Mouse (Mus musculus) MEL (cell line): ENCODE measurements around the gene Nrxn3.

Source experiments
- BHLHE40 ChIP-seq: IDR thresholded peaks from 2 replicates; pipeline ENCODE4 v1.6.1; 2012; ENCODE audit warnings: low read depth, mild to moderate bottlenecking, inconsistent platforms, low read length, improper control_type of control experiment, borderline replicate concordance
- CTCF ChIP-seq, 3 experiments: IDR thresholded peaks in 2 of 3; conservative IDR thresholded peaks in 1 of 3; 2 replicates each; pipeline ENCODE4 v1.5.1; 2011 to 2012; ENCODE audit warnings: low read length in 3 of 3, low read depth in 2 of 3, mild to moderate bottlenecking in 2 of 3, improper control_type of control experiment in 1 of 3, inconsistent platforms in 1 of 3, mixed read lengths in 1 of 3, moderate library complexity in 1 of 3; ENCODE audit not compliant: control insufficient read depth in 1 of 3, insufficient read depth in 1 of 3, poor library complexity in 1 of 3, severe bottlenecking in 1 of 3
- EP300 ChIP-seq, 2 experiments: IDR thresholded peaks; 2 replicates each; pipeline ENCODE4 v1.6.1; 2011; ENCODE audit warnings: improper control_type of control experiment in 2 of 2, low read length in 2 of 2, low read depth in 1 of 2, mild to moderate bottlenecking in 1 of 2
- KAT2A ChIP-seq: conservative IDR thresholded peaks from 2 replicates; pipeline ENCODE4 v1.6.1; 2012; ENCODE audit warnings: low read depth, low read length, improper control_type of control experiment, inconsistent platforms
- MAFK ChIP-seq: IDR thresholded peaks from 2 replicates; pipeline ENCODE4 v1.6.1; 2011; ENCODE audit warnings: low read depth, mild to moderate bottlenecking, low read length, improper control_type of control experiment, borderline replicate concordance
- MEF2A ChIP-seq: IDR thresholded peaks from 2 replicates; pipeline ENCODE4 v1.6.1; 2014; ENCODE audit warnings: low read depth, mild to moderate bottlenecking, inconsistent platforms, low read length, improper control_type of control experiment; ENCODE audit not compliant: poor library complexity, insufficient replicate concordance, severe bottlenecking; ENCODE audit errors: extremely low read depth
- POLR2A ChIP-seq, 2 experiments: IDR thresholded peaks; 2 replicates each; pipeline ENCODE4 v1.6.1; 2011 to 2012; ENCODE audit warnings: low read length in 2 of 2, mild to moderate bottlenecking in 2 of 2, control low read depth in 1 of 2, improper control_type of control experiment in 1 of 2, low read depth in 1 of 2, moderate library complexity in 1 of 2; ENCODE audit not compliant: control insufficient read depth in 1 of 2, insufficient read depth in 1 of 2, poor library complexity in 1 of 2
- TAL1 ChIP-seq: IDR thresholded peaks from 2 replicates; pipeline ENCODE4 v1.6.1; 2012; ENCODE audit warnings: mild to moderate bottlenecking, inconsistent platforms, low read length, moderate library complexity, mixed read lengths
- TBP ChIP-seq: IDR thresholded peaks from 2 replicates; pipeline ENCODE4 v1.8.0; 2011; ENCODE audit warnings: low read depth, low read length, improper control_type of control experiment
- USF1 ChIP-seq: IDR thresholded peaks from 2 replicates; pipeline ENCODE4 v1.6.1; 2014; ENCODE audit warnings: low read depth, mild to moderate bottlenecking, inconsistent platforms, low read length, improper control_type of control experiment, moderate library complexity
- ZC3H11A ChIP-seq: IDR thresholded peaks from 2 replicates; pipeline ENCODE4 v1.6.1; 2012; ENCODE audit warnings: low read depth, mild to moderate bottlenecking, inconsistent platforms, low read length, improper control_type of control experiment
- ZKSCAN1 ChIP-seq: IDR thresholded peaks from 2 replicates; pipeline ENCODE4 v1.6.1; 2012; ENCODE audit warnings: low read depth, mild to moderate bottlenecking, inconsistent platforms, low read length, improper control_type of control experiment, moderate library complexity

- TF ChIP-seq CTCF (IDR thresholded peaks at IDR 0.05 in 2 of 3, conservative IDR thresholded peaks at IDR 0.05 in 1 of 3; ENCODE audit: control insufficient read depth in 1 of 3, insufficient read depth in 1 of 3, low read depth in 2 of 3, low read length in 3 of 3, poor library complexity in 1 of 3, severe bottlenecking in 1 of 3), result no peak
- TF ChIP-seq TBP, result no peak
- no peak for TF ChIP-seq TAL1
- no peak for TF ChIP-seq BHLHE40
- TF ChIP-seq MEF2A, result no peak
- no peak for TF ChIP-seq ZC3H11A
- TF ChIP-seq EP300 (IDR thresholded peaks at IDR 0.05; ENCODE audit: low read depth in 1 of 2, low read length in 2 of 2), result no peak
- TF ChIP-seq POLR2A (IDR thresholded peaks at IDR 0.05; ENCODE audit: control insufficient read depth in 1 of 2, insufficient read depth in 1 of 2, low read depth in 1 of 2, low read length in 2 of 2, poor library complexity in 1 of 2), result no peak
- TF ChIP-seq MAFK, result no peak
- TF ChIP-seq KAT2A, result no peak
- no peak for TF ChIP-seq ZKSCAN1
- TF ChIP-seq USF1, result no peak
Observed at GRCm38 (mm10) chr12:90217060-90217459, 1494.4 kb downstream of the Nrxn3 start.
